Comparison of ENCODE assay signal across 10 mouse cellular contexts in the genomic region with DNA sequence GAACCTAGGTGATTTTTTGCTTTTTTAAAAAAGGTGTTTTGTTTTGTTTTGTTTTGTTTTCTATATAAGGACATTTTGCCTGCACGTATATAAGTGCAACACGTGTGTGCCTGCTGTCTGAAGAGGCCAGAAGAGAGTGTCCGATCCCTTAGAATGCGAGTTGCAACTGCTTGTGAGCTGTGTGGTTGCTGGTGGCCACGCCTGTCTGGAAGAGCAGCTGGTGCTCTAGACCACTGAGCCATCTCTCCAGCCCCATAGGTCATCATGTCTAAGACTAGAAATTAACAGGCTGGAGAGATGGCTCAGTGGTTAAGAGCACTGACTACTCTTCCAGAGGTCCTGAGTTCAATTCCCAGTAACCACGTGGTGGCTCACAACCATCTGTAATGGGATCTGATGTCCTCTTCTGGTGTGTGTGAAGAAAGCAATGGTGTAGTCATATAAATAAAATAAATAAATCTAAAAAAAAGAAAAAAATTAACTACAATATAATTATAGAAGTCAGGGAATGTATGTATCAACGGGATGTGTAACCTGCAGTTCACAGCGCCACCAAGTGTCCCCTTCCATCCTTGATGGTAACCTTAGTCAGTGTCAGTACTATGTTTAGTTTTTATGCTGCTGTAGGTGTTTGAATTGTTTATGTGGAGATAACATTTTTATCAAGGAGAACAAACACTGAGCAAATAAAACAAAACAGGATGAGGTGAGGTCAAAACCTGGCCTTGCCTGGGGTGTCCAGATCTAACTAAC. TPM values are rescaled to one million over a fixed set of nuclear protein-coding genes. Genes with fewer than 3 reads are reported as not detected.
A peak's percentile ranks its signal among the peaks of the same experiment; 100 is the strongest.
DNase-seq lines count a peak whose midpoint lies in the region; ATAC-seq and TF ChIP-seq lines count a peak whose summit lies in the region.
"Had no signal": no experiment of that assay in that cellular context is flagged by ENCODE, and none has a peak within 500 bp of the region (broad histone marks: within the 10 kb centered on the region; RNA-seq: fewer than 3 reads in every experiment).

No protein-coding gene starts in this region.

- DNase-seq in cerebellum, adult 2 months: no peak
- DNase-seq in cerebellum, postnatal 14 days: no peak
- no peak for DNase-seq in kidney, postnatal 0 days (ENCODE audit: low spot score)
- DNase-seq in neural tube, embryonic 10.5 days (ENCODE audit: extremely low spot score, low spot score): no peak
- DNase-seq in stomach, postnatal 0 days (ENCODE audit: low spot score): no peak
- no peak for DNase-seq in spleen, postnatal 10 days (ENCODE audit: low spot score in 2 of 2)

- ATAC-seq in kidney, postnatal 0 days (replicated peaks; ENCODE audit: low FRiP score, low read depth): no peak
- no peak for ATAC-seq in kidney, embryonic 16.5 days (ENCODE audit: low FRiP score, low TSS enrichment)
- ATAC-seq in neural tube, embryonic 13.5 days (ENCODE audit: low read depth): no peak
- ATAC-seq in stomach, postnatal 0 days (ENCODE audit: low FRiP score, low TSS enrichment): no peak

- no peak overlapping the region for H3K4me3 ChIP-seq in cerebellum, adult 2 months (replicated peaks; ENCODE audit: insufficient read depth, low read depth, low read length)
- no peak overlapping the region for H3K4me3 ChIP-seq in kidney, postnatal 0 days (replicated peaks; ENCODE audit: low read depth, low read length)
- no peak overlapping the region for H3K4me3 ChIP-seq in kidney, embryonic 16.5 days (ENCODE audit: low read length)
- no peak overlapping the region for H3K4me3 ChIP-seq in neural tube, embryonic 13.5 days
- no peak overlapping the region for H3K4me3 ChIP-seq in stomach, postnatal 0 days (ENCODE audit: low read depth, low read length)
- H3K4me3 ChIP-seq: erythroblast, embryonic 14.5 days had no signal

- H3K9ac ChIP-seq in kidney, postnatal 0 days (ENCODE audit: low read depth, low read length): no peak overlapping the region
- no peak overlapping the region for H3K9ac ChIP-seq in kidney, embryonic 16.5 days (replicated peaks; ENCODE audit: low read length)
- no peak overlapping the region for H3K9ac ChIP-seq in neural tube, embryonic 13.5 days
- no peak overlapping the region for H3K9ac ChIP-seq in stomach, postnatal 0 days (ENCODE audit: low read length)
- H3K9ac ChIP-seq: liver, embryonic 14.5 days had no signal

- no peaks in the 10 kb centered on the region for H3K9me3 ChIP-seq in kidney, postnatal 0 days (replicated peaks; ENCODE audit: low read length)
- H3K9me3 ChIP-seq in kidney, embryonic 16.5 days (ENCODE audit: low read length): no peaks in the 10 kb centered on the region
- no peaks in the 10 kb centered on the region for H3K9me3 ChIP-seq in neural tube, embryonic 13.5 days
- H3K9me3 ChIP-seq in stomach, postnatal 0 days (ENCODE audit: control insufficient read depth, low read length): no peaks in the 10 kb centered on the region

- TF ChIP-seq POLR2A in cerebellum, adult 2 months (IDR thresholded peaks at IDR 0.05; ENCODE audit: borderline replicate concordance, insufficient read depth, low read length): no peak

- 78% methylated on average over 8 of the region's 8 CpGs for WGBS in cerebellum, adult 2 months
- WGBS in kidney, postnatal 0 days: 77% methylated on average over 8 of the region's 8 CpGs
- 75% methylated on average over 8 of the region's 8 CpGs for WGBS in kidney, embryonic 16.5 days
- 82% methylated on average over 8 of the region's 8 CpGs for WGBS in neural tube, embryonic 13.5 days
- 79% methylated on average over 8 of the region's 8 CpGs for WGBS in stomach, postnatal 0 days

- H3K27ac ChIP-seq in cerebellum, adult 2 months (ENCODE audit: insufficient read depth, low read length): no peak overlapping the region
- H3K27ac ChIP-seq in kidney, postnatal 0 days: no peak overlapping the region
- H3K27ac ChIP-seq in kidney, embryonic 16.5 days (ENCODE audit: low read length): no peak overlapping the region
- H3K27ac ChIP-seq in neural tube, embryonic 13.5 days (replicated peaks): 0 out of 2 replicates have a peak overlapping the region, but pooled peaks have one; percentile 18
- H3K27ac ChIP-seq in stomach, postnatal 0 days (replicated peaks): no peak overlapping the region
- H3K27ac ChIP-seq: liver, embryonic 14.5 days had no signal

- TF ChIP-seq EP300 in stomach, postnatal 0 days (optimal IDR thresholded peaks at IDR 0.05): no peak

- no peak overlapping the region for H3K4me2 ChIP-seq in kidney, postnatal 0 days (ENCODE audit: low read length)
- H3K4me2 ChIP-seq in kidney, embryonic 16.5 days (replicated peaks; ENCODE audit: low read depth, low read length): no peak overlapping the region
- no peak overlapping the region for H3K4me2 ChIP-seq in neural tube, embryonic 13.5 days
- no peak overlapping the region for H3K4me2 ChIP-seq in stomach, postnatal 0 days (replicated peaks; ENCODE audit: low read depth)

- H3K4me1 ChIP-seq in cerebellum, adult 2 months (ENCODE audit: control insufficient read depth, insufficient read depth, low read length): no peaks in the 10 kb centered on the region; the same call in 1 of the 2 replicates
- no peaks in the 10 kb centered on the region for H3K4me1 ChIP-seq in kidney, postnatal 0 days (replicated peaks; ENCODE audit: insufficient read depth, low read length)
- 0 out of 2 replicates have a peak, but pooled peaks cover 4% of the 10 kb centered on the region for H3K4me1 ChIP-seq in kidney, embryonic 16.5 days (ENCODE audit: insufficient read depth, low read length)
- peaks cover 7% of the 10 kb centered on the region for H3K4me1 ChIP-seq in neural tube, embryonic 13.5 days (replicated peaks)
- no peaks in the 10 kb centered on the region for H3K4me1 ChIP-seq in stomach, postnatal 0 days (replicated peaks; ENCODE audit: control insufficient read depth, insufficient read depth)

- no peaks in the 10 kb centered on the region for H3K36me3 ChIP-seq in kidney, postnatal 0 days (ENCODE audit: insufficient read depth, low read length)
- H3K36me3 ChIP-seq in kidney, embryonic 16.5 days (ENCODE audit: insufficient read depth, low read length): no peaks in the 10 kb centered on the region
- H3K36me3 ChIP-seq in neural tube, embryonic 13.5 days: no peaks in the 10 kb centered on the region
- no peaks in the 10 kb centered on the region for H3K36me3 ChIP-seq in stomach, postnatal 0 days (ENCODE audit: control insufficient read depth, insufficient read depth, low read length)

- no peaks in the 10 kb centered on the region for H3K27me3 ChIP-seq in cerebellum, adult 2 months (ENCODE audit: control insufficient read depth, insufficient read depth, low read length)
- H3K27me3 ChIP-seq in kidney, postnatal 0 days (ENCODE audit: insufficient read depth, low read length): no peaks in the 10 kb centered on the region
- H3K27me3 ChIP-seq in kidney, embryonic 16.5 days (ENCODE audit: insufficient read depth, low read length): no peaks in the 10 kb centered on the region
- H3K27me3 ChIP-seq in neural tube, embryonic 13.5 days: no peaks in the 10 kb centered on the region
- H3K27me3 ChIP-seq in stomach, postnatal 0 days (ENCODE audit: control insufficient read depth, insufficient read depth, low read length): no peaks in the 10 kb centered on the region

- TF ChIP-seq CTCF in cerebellum, adult 2 months (IDR thresholded peaks at IDR 0.05; ENCODE audit: borderline replicate concordance, insufficient read depth, low read depth, low read length): peak; percentile 13; the same call in 1 of the 2 replicates
- TF ChIP-seq CTCF in kidney, postnatal 0 days (IDR thresholded peaks at IDR 0.05; ENCODE audit: low read depth): peak; percentile 46; the same call in 1 of the 2 replicates
- TF ChIP-seq CTCF in stomach, postnatal 0 days (IDR thresholded peaks at IDR 0.05; ENCODE audit: low read depth): peak; percentile 58

RNA-seq across cellular contexts. Expression of a gene that starts 40.1 kb away (rescaled TPM):
- polyA plus RNA-seq in cerebellum, adult 2 months (2012; rRNA removed): 80.6 and 82.5 TPM in 2 replicates
- 140 and 181 TPM in 2 replicates for polyA plus RNA-seq in kidney, postnatal 0 days (2015; fragmentation: Nextera tagmentation; extraction: Ambion mirVana)
- 48.8 and 58.0 TPM in 2 replicates for polyA plus RNA-seq in kidney, embryonic 16.5 days (2015; fragmentation: Nextera tagmentation; extraction: Ambion mirVana)
- 88.6 and 105 TPM in 2 replicates for polyA plus RNA-seq in neural tube, embryonic 13.5 days (2015; fragmentation: Nextera tagmentation; extraction: Ambion mirVana)
- polyA plus RNA-seq in stomach, postnatal 0 days (2015; fragmentation: Nextera tagmentation; extraction: Ambion mirVana): 116 TPM in 2 replicates

RNA-seq across cellular contexts. Expression of a gene that starts 40.5 kb away (rescaled TPM):
- polyA plus RNA-seq in cerebellum, adult 2 months (2012; rRNA removed): 9.5 and 9.7 TPM in 2 replicates
- 14.7 and 16.2 TPM in 2 replicates for polyA plus RNA-seq in kidney, postnatal 0 days (2015; fragmentation: Nextera tagmentation; extraction: Ambion mirVana)
- 5.5 and 8.1 TPM in 2 replicates for polyA plus RNA-seq in kidney, embryonic 16.5 days (2015; fragmentation: Nextera tagmentation; extraction: Ambion mirVana)
- 6.0 and 7.6 TPM in 2 replicates for polyA plus RNA-seq in neural tube, embryonic 13.5 days (2015; fragmentation: Nextera tagmentation; extraction: Ambion mirVana)
- 6.1 and 6.3 TPM in 2 replicates for polyA plus RNA-seq in stomach, postnatal 0 days (2015; fragmentation: Nextera tagmentation; extraction: Ambion mirVana)
- polyA plus RNA-seq: erythroblast, embryonic 14.5 days had no signal
